8 mouse cellular contexts compared by ENCODE assay signal in genomic region chr9:67851150-67851549, GRCm38 (mm10). TPM values are rescaled to one million over a fixed set of nuclear protein-coding genes. Genes with fewer than 3 reads are reported as not detected.
DNase-seq lines count a peak whose midpoint lies in the region; ATAC-seq and TF ChIP-seq lines count a peak whose summit lies in the region.

No protein-coding gene starts in this region.

- DNase-seq in heart, adult 2 months, result no peak
- no peak for DNase-seq in heart, adult 8-10 months (ENCODE audit: low spot score)
- DNase-seq in ES-CJ7 (ENCODE audit: low read depth, low spot score), result peak; percentile 75
- DNase-seq in brain, embryonic 14.5 days (ENCODE audit: low read depth), result no peak
- no peak for DNase-seq in midbrain, embryonic 11.5 days (ENCODE audit: low spot score, missing footprints)
- DNase-seq in right cerebral cortex, postnatal 10 days (ENCODE audit: low spot score in 2 of 2), result no peak

- TF ChIP-seq POLR2A in heart, adult 2 months (IDR thresholded peaks at IDR 0.05; ENCODE audit: insufficient read depth, low read depth, low read length), result no peak
- TF ChIP-seq POLR2A in brain, embryonic 14.5 days (IDR thresholded peaks at IDR 0.05; ENCODE audit: borderline replicate concordance, extremely low read depth, insufficient read depth, insufficient read length, poor library complexity, severe bottlenecking), result no peak

- H3K36me3 ChIP-seq in heart, adult 2 months (ENCODE audit: control insufficient read depth, insufficient read depth, low read length), result no peaks in the 10 kb centered on the region
- no peaks in the 10 kb centered on the region for H3K36me3 ChIP-seq in midbrain, embryonic 11.5 days (ENCODE audit: control insufficient read depth, insufficient read depth, low read length)

- no peak overlapping the region for H3K9ac ChIP-seq in heart, adult 2 months (ENCODE audit: low read depth, low read length)
- H3K9ac ChIP-seq in midbrain, embryonic 11.5 days (ENCODE audit: low read length), result no peak overlapping the region

- no peak overlapping the region for H3K4me3 ChIP-seq in heart, adult 2 months
- H3K4me3 ChIP-seq in midbrain, embryonic 11.5 days (ENCODE audit: low read depth, low read length), result no peak overlapping the region

- peaks cover 9% of the 10 kb centered on the region for H3K4me1 ChIP-seq in heart, adult 2 months (ENCODE audit: control insufficient read depth, insufficient read depth, low read length)
- H3K4me1 ChIP-seq in midbrain, embryonic 11.5 days (ENCODE audit: control insufficient read depth, insufficient read depth, low read length), result no peaks in the 10 kb centered on the region

- WGBS in heart, adult 2 months, result 87% methylated on average over 4 of the region's 4 CpGs
- 82% methylated on average over 4 of the region's 4 CpGs for WGBS in midbrain, embryonic 11.5 days

- H3K27me3 ChIP-seq in heart, adult 2 months (ENCODE audit: control insufficient read depth, insufficient read depth, low read length), result no peaks in the 10 kb centered on the region
- H3K27me3 ChIP-seq in midbrain, embryonic 11.5 days (ENCODE audit: control insufficient read depth, insufficient read depth, low read length), result no peaks in the 10 kb centered on the region

- H3K4me2 ChIP-seq in midbrain, embryonic 11.5 days, result no peak overlapping the region

- ATAC-seq in megakaryocyte progenitor cell, adult 5-6 weeks (replicated peaks; ENCODE audit: poor library complexity), result peak; percentile 92
- no peak for ATAC-seq in midbrain, embryonic 11.5 days (ENCODE audit: low FRiP score)
- ATAC-seq in frontal cortex, adult (ENCODE audit: low TSS enrichment), result no peak

- no peaks in the 10 kb centered on the region for H3K9me3 ChIP-seq in midbrain, embryonic 11.5 days (ENCODE audit: control insufficient read depth, low read length)

- peaks cover 5% of the 10 kb centered on the region for H3K79me2 ChIP-seq in heart, adult 2 months (replicated peaks; ENCODE audit: control insufficient read depth, insufficient read depth, low read length)

- intact Hi-C loops in heart, adult 2 months (cut with DNase I), result loop anchor here (2.0 kb wide), 1 partner anchor 22 kb away; no protein-coding TSS in a partner anchor

- TF ChIP-seq CTCF in heart, adult 2 months (IDR thresholded peaks at IDR 0.05), result peak; percentile 33
- peak; percentile 29; the same call in 1 of the 2 replicates for TF ChIP-seq CTCF in brain, embryonic 14.5 days (IDR thresholded peaks at IDR 0.05; ENCODE audit: borderline replicate concordance, extremely low read depth, insufficient read depth, insufficient read length)

- H3K27ac ChIP-seq in heart, adult 2 months, result no peak overlapping the region
- H3K27ac ChIP-seq in midbrain, embryonic 11.5 days (ENCODE audit: low read depth, low read length), result no peak overlapping the region

- no peak for TF ChIP-seq EP300 in heart, adult 2 months (IDR thresholded peaks at IDR 0.05; ENCODE audit: insufficient read depth, low read depth, low read length)

RNA-seq across cellular contexts. Expression of gene Vps13c, which starts 11.0 kb away (rescaled TPM):
- 10 to 100 TPM; 41.1 to 51.1 TPM for total RNA-seq in heart, adult 2 months (2021)
- polyA plus RNA-seq in heart, adult 2 months (2012; rRNA removed), result 6.5 and 13.2 TPM in 2 replicates
- total RNA-seq in heart, adult 8-10 months (2022), result 10 to 100 TPM; 48.5 to 54.4 (median 52.0) TPM
- 19.2 and 20.7 TPM in 2 replicates for polyA plus RNA-seq in brain, embryonic 14.5 days (2012; rRNA removed)
- total RNA-seq in megakaryocyte progenitor cell, adult 5-6 weeks (2015), result 43.9 and 46.1 TPM in 2 replicates
- 44.8 and 54.9 TPM in 2 replicates for total RNA-seq in megakaryocyte progenitor cell, adult 5-6 weeks (2017)
- 7.1 and 8.9 TPM in 2 replicates for polyA plus RNA-seq in midbrain, embryonic 11.5 days (2014; fragmentation: Nextera tagmentation; extraction: Ambion mirVana)

RNA-seq across cellular contexts. Expression of gene C2cd4a, which starts 19.0 kb away (rescaled TPM):
- not detected for total RNA-seq in heart, adult 2 months (2021)
- polyA plus RNA-seq in heart, adult 2 months (2012; rRNA removed), result 0.08 TPM in 1 of 2 replicates, not detected in the other
- not detected for total RNA-seq in heart, adult 8-10 months (2022)
- polyA plus RNA-seq in brain, embryonic 14.5 days (2012; rRNA removed), result 0.42 and 0.52 TPM in 2 replicates
- total RNA-seq in megakaryocyte progenitor cell, adult 5-6 weeks (2015), result not detected in 2 replicates
- not detected in 2 replicates for total RNA-seq in megakaryocyte progenitor cell, adult 5-6 weeks (2017)
- not detected in 2 replicates for polyA plus RNA-seq in midbrain, embryonic 11.5 days (2014; fragmentation: Nextera tagmentation; extraction: Ambion mirVana)
